Mouse (Mus musculus) heart, adult 2 months (tissue): ENCODE results near the gene Farsa. TPM values are rescaled to one million over a fixed set of nuclear protein-coding genes. Genes with fewer than 3 reads are reported as not detected.
A peak's percentile ranks its signal among the peaks of the same experiment; 100 is the strongest.

Experiments used
- DNase-seq, 2 experiments: peaks; one replicate each; pipeline ENCODE4 v3.0.0; 2021
- H3K27ac ChIP-seq: fragments of 200-600 bp; 2 replicates; pipeline ENCODE4 v1.8.1; 2022
- H3K27me3 ChIP-seq: fragments of 200-500 bp; 2 replicates; pipeline ENCODE4 v1.6.1; 2012; ENCODE audit warnings: mild to moderate bottlenecking, low read length, inconsistent platforms, mixed read lengths; ENCODE audit not compliant: control insufficient read depth, insufficient read depth
- H3K36me3 ChIP-seq: fragments of 200-500 bp; 2 replicates; pipeline ENCODE4 v1.6.1; 2012; ENCODE audit warnings: low read length, inconsistent platforms; ENCODE audit not compliant: control insufficient read depth, insufficient read depth
- H3K4me1 ChIP-seq: fragments of 200-500 bp; 2 replicates; pipeline ENCODE4 v1.6.1; 2011; ENCODE audit warnings: low read length; ENCODE audit not compliant: control insufficient read depth, insufficient read depth
- H3K4me3 ChIP-seq: fragments of 200-600 bp; 2 replicates; pipeline ENCODE4 v1.8.1; 2022
- H3K79me2 ChIP-seq: fragments of 200-500 bp; replicated peaks from 2 replicates; pipeline ENCODE4 v1.6.1; 2012; ENCODE audit warnings: mild to moderate bottlenecking, inconsistent platforms, low read length, moderate library complexity, mixed read lengths; ENCODE audit not compliant: control insufficient read depth, insufficient read depth
- H3K9ac ChIP-seq: fragments of 200-500 bp; 2 replicates; pipeline ENCODE4 v1.6.1; 2012; ENCODE audit warnings: low read depth, mild to moderate bottlenecking, control low read depth, inconsistent platforms, low read length, mixed read lengths
- CTCF ChIP-seq: fragments of 200-600 bp; IDR thresholded peaks from 2 replicates; pipeline ENCODE4 v1.8.1; 2022; ENCODE audit warnings: antibody characterized with exemption, mild to moderate bottlenecking, moderate library complexity
- EP300 ChIP-seq: fragments of 200-500 bp; IDR thresholded peaks from 2 replicates; pipeline ENCODE4 v1.6.1; 2011; ENCODE audit warnings: low read depth, low read length, control low read depth; ENCODE audit not compliant: insufficient read depth
- POLR2A ChIP-seq: fragments of 200-500 bp; IDR thresholded peaks from 2 replicates; pipeline ENCODE4 v1.6.1; 2011; ENCODE audit warnings: mild to moderate bottlenecking, low read depth, low read length, control low read depth; ENCODE audit not compliant: insufficient read depth
- WGBS: fragments of 180-500 bp; shearing (Covaris S2); methylation state at CpG from one replicate; pipeline ENCODE4 v1.1.7; 2018; 5-methylcytosine and 5-hydroxymethylcytosine counted together
- intact Hi-C: fragments of 180-260 bp; cut with DNase I; formaldehyde crosslinking; loops from one replicate; pipeline ENCODE4 v1.15.1; 2025
- polyA plus RNA-seq: library from polyadenylated mRNA; depleted of rRNA; stranded (reverse); fragments of >200 nt; gene quantifications from 2 replicates; pipeline ENCODE4 v1.2.3, GENCODE M21; 2012
- total RNA-seq, 2 experiments: library from RNA; stranded (reverse); gene quantifications; 2 replicates each; pipeline ENCODE4 v1.2.3; 2021

Gene Farsa
- total and polyA plus RNA-seq, 3 experiments, result 21.8 to 32.5 (median 24.5) TPM

DNA sequence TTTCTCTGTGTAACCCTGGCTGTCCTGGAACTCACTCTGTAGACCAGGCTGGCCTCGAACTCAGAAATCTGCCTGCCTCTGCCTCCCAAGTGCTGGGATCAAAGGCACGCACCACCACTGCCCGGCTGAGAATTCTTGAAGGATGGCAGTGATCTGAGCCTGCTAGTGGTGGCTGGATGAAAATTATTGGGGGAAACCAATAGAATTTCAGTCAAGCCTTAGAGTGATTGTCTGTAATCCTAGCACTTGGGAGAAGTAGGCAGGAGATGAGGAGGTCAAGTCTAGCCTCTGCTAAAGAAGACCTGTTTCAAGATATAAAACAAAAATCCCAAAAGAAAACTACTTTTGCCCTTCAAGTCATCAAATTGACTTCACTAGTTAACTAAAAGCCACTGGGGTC lies 355 bp upstream of the Farsa start:
- intact Hi-C loops, result loop anchor here (1.0 to 5.0 kb wide), 3 partner anchors 8 to 111 kb away; partner anchors contain the start of genes Gm49661, Prdx2 and Rnaseh2a

DNA sequence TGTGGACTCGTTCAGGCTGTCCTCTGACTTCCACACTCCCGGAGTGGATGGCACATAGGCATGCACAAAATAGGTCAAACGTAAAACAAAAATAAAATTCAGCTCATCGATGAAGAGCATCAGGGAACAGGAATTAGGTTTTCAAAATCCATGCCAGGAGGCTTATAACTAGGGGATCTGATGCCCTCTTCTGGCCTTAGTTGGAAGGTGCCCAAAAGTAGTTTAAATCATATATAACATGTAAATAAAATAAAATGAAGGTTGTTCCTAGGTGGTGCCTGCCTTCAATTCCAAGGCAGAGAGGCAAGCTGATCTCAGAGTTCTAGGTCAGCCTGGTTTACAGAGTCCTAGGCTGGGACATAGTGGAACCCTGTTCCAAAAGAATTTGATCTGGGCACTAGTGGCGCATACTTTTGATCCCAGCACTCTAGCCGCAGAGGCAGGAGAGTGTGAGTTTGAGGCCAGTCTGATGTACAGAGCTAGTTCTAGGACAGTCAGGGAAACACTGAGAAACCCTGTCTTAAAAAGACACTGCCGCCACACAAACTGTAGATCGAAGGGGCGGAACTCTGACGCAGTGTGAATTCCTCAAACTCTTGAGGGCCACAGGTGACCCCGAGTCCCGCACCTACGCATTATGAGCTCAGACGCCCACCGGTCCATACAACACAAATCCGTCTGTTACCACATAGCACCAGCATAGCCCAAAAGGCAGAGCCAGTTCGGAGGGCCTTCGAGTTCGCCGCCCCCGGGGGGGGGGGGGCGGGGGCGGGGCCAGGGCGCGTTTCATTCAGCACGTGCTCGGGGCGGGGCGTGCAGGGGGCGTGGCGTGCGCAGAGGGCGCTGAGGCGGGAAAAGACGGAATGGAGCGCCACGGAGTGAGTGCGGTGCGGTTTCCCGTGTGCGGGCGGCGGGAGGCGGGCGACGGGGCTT lies 14.9 kb downstream of the Farsa start, which contains the start of gene Syce2:
Syce2 (plus strand) TSS at position 736 of the 933 bp plus-strand sequence.
- peak within 1 kb of the TSS; percentile 50 for H3K4me3 ChIP-seq
- no peaks in the 10 kb centered on the region for H3K36me3 ChIP-seq
- 12% methylated on average over 44 of the region's 46 CpGs for WGBS
- peak; percentile 83 to 85 for DNase-seq
- no peaks in the 10 kb centered on the region for H3K27me3 ChIP-seq
- no peaks in the 10 kb centered on the region for H3K79me2 ChIP-seq
- H3K4me1 ChIP-seq, result peaks cover 3% of the 10 kb centered on the region; the same call in 1 of the 2 replicates
- H3K9ac ChIP-seq, result peak within 1 kb of the TSS; percentile 48
- TF ChIP-seq POLR2A (no peak), CTCF (peak; percentile 50)
- no peak within 1 kb of the TSS for H3K27ac ChIP-seq
- intact Hi-C loops, result no loop called here

More for the DNA sequence above, 355 bp upstream of the Farsa start:
- Histone ChIP-seq H3K36me3 (no peaks in the 10 kb centered on the region; the same call in 1 of the 2 replicates), H3K27ac (no peak overlapping the region), H3K4me3 (no peak overlapping the region), H3K27me3 (no peaks in the 10 kb centered on the region), H3K79me2 (0 out of 2 replicates have a peak, but pooled peaks cover 1% of the 10 kb centered on the region), H3K4me1 (no peaks in the 10 kb centered on the region), H3K9ac (no peak overlapping the region)
- 92% methylated on average over 3 of the region's 3 CpGs for WGBS
- TF ChIP-seq CTCF, result no peak
- no peak for TF ChIP-seq POLR2A
- DNase-seq, result no peak

DNA sequence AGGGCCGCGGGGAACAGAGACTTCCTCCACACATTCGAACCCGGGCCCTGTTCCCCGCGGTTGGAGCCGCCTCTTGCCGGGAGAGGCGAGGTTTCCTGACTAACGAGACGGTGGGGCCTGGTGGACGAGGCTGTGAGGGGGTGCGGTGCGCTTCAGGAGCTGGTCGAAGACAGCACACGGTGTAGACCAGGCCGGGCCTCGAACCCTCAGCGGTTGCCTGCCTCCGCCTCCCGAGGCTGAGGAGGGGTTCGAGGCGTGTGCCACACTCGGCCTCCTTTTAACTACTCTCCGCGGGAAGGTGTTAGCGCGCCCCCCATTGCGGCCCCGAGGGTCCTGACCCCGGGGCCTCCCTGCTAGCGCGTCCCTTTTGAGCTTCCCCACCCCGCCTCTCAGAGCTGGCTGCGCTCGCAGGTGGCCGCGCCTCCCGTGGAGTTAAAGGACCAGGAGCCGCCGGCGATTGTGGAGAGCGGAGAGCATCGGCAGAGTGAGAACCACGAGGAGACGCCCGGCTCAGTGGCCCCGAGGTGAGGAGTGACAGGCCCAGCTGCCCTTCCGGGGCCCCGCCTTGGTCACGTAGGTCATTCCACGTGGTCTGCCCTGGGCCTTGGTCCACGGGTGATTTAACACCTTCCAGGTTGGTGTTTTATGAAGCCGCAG lies 15.6 kb downstream of the Farsa start:
- peak overlapping the region; percentile 48 for H3K9ac ChIP-seq
- no peak overlapping the region for H3K27ac ChIP-seq
- H3K4me1 ChIP-seq, result peaks cover 3% of the 10 kb centered on the region; the same call in 1 of the 2 replicates
- peak overlapping the region; percentile 50 for H3K4me3 ChIP-seq
- no peak for TF ChIP-seq POLR2A
- peak; percentile 29 to 34 for DNase-seq
- no peaks in the 10 kb centered on the region for H3K27me3 ChIP-seq
- no peaks in the 10 kb centered on the region for H3K79me2 ChIP-seq
- intact Hi-C loops, result no loop called here
- H3K36me3 ChIP-seq, result no peaks in the 10 kb centered on the region
- 3% methylated on average over 54 of the region's 54 CpGs for WGBS

DNA sequence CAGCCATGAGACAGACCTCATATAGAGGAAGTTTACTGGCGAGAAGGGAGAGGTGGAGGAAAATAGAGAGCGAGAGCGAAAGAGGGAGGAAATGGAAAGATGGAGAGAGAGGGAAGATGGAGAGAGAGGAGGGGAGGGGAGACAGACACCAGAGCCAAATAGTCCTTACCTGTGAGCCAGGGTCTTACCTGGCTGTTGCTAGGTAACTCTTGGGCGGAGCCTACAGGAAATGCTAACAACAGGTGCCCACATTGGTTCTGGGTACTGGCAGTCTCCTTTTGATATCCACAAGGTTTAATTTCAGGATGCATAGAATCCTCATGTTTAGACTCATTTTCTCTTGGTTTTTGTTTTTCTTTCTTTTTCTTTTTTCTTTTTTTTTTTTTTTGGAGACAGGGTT lies 16.2 kb downstream of the Farsa start:
- Histone ChIP-seq H3K36me3 (no peaks in the 10 kb centered on the region), H3K9ac (no peak overlapping the region), H3K27me3 (no peaks in the 10 kb centered on the region), H3K79me2 (no peaks in the 10 kb centered on the region), H3K4me3 (no peak overlapping the region), H3K27ac (no peak overlapping the region), H3K4me1 (peaks cover 3% of the 10 kb centered on the region; the same call in 1 of the 2 replicates)
- intact Hi-C loops, result no loop called here
- DNase-seq, result no peak
- WGBS, result 82% methylated on average over 4 of the region's 4 CpGs
- no peak for TF ChIP-seq EP300
- TF ChIP-seq CTCF, result no peak
- TF ChIP-seq POLR2A, result no peak

DNA sequence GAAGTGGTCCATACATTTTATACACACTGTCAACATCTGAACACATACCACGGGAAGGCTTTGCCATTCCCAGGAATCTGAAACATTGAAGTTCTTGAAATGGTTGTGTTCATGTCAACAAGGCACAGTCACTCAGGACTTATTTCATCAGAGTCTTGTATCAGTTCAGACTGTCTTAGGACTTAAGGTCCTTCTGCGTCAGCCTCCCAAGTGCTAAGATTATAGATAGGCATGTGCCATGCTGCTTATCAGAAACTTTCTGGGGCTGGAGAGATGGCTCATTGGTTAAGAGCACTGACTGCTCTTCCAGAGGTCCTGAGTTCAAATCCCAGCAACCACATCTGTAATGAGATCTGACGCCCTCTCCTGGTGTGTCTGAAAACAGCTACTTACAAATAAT lies 17.6 kb downstream of the Farsa start:
- TF ChIP-seq POLR2A (no peak), EP300 (no peak), CTCF (no peak)
- Histone ChIP-seq H3K4me1 (peaks cover 3% of the 10 kb centered on the region; the same call in 1 of the 2 replicates), H3K4me3 (no peak overlapping the region), H3K27me3 (no peaks in the 10 kb centered on the region), H3K36me3 (no peaks in the 10 kb centered on the region), H3K9ac (no peak overlapping the region), H3K27ac (no peak overlapping the region), H3K79me2 (no peaks in the 10 kb centered on the region)
- 93% methylated on average over 3 of the region's 3 CpGs for WGBS
- no peak for DNase-seq
- intact Hi-C loops, result no loop called here
